Mouse (Mus musculus): Measurements from ENCODE around the gene Bend5.

DNA sequence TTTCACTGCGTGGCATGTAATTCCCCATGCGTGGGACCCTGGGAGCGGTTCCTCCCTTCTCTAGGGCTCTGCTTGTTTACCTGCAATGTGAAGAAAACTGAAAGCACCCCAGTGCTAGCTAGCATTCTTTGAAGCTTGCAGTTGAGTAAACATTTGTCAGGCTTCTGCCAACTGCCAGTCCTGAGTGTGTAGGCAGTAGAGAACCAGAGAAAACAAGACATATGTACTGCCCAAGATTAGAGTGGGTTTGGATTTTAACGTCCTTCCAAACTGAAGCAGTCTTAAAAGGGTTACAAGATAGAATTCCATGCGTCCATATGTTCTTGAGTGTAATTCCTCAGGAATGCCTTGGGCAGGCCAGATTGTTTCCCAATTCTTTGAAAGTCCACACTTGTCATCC is 17.6 kb downstream of the Bend5 start:
- TF ChIP-seq POLR2A (IDR thresholded peaks at IDR 0.05; ENCODE audit: control insufficient read depth in 1 of 2, insufficient read depth in 1 of 2, low read depth in 1 of 2, low read length in 2 of 2, poor library complexity in 1 of 2) (no peak), RCOR1 (IDR thresholded peaks at IDR 0.05; ENCODE audit: low read depth, low read length) (no peak), GABPA (IDR thresholded peaks at IDR 0.05; ENCODE audit: low read depth, low read length) (no peak), CTCF (IDR thresholded peaks at IDR 0.05 in 2 of 3, conservative IDR thresholded peaks at IDR 0.05 in 1 of 3; ENCODE audit: control insufficient read depth in 1 of 3, insufficient read depth in 1 of 3, low read depth in 2 of 3, low read length in 3 of 3, poor library complexity in 1 of 3, severe bottlenecking in 1 of 3) (no peak), USF2 (IDR thresholded peaks at IDR 0.05; ENCODE audit: borderline replicate concordance in 1 of 2, insufficient read depth in 1 of 2, low read depth in 1 of 2, low read length in 2 of 2) (no peak), GATA1 (IDR thresholded peaks at IDR 0.05; ENCODE audit: low read depth, low read length) (no peak), NRF1 (IDR thresholded peaks at IDR 0.05; ENCODE audit: insufficient read depth, low read depth, low read length, poor library complexity, severe bottlenecking) (no peak), MYB (IDR thresholded peaks at IDR 0.05; ENCODE audit: low read depth, low read length) (no peak), ETS1 (IDR thresholded peaks at IDR 0.05; ENCODE audit: low read depth, low read length) (no peak), ELF1 (IDR thresholded peaks at IDR 0.05; ENCODE audit: low read depth, low read length) (no peak), SMC3 (IDR thresholded peaks at IDR 0.05; ENCODE audit: low read depth, low read length) (no peak), USF1 (IDR thresholded peaks at IDR 0.05; ENCODE audit: low read depth, low read length) (no peak), NELFE (IDR thresholded peaks at IDR 0.05; ENCODE audit: low read depth, low read length) (no peak)
